Comparison of ENCODE assay signal across 20 mouse cellular contexts in the genomic region with DNA sequence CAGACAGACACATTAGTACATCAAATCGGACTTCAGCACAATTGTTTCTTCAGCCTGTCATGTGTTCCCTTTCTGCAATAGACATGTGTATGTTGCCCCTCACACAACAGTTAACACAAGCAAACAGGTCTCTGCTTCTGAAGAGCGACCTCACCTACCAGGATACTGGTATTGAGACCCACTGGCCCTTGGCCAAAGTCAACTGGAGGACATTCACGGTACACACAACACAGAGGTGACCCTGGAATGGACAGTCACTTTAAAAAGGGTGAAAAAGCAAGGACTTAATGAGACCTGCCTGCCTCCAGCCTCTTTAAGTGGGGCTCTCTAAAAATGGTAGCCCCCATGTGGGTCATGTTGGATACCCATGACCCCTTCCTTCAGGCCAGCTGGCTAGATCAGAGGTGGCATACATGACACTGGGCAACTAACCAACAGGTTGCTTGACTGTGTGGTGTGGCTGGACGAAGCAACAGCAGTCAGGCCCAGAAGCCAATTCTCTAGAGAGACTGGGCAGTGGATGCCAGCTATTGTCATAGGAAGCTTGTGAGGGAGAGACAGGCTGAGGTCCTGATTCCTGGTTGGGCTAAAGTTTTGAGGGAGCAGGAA.
DNase-seq lines count a peak whose midpoint lies in the region; ATAC-seq lines count a peak whose summit lies in the region.
"Had no signal": no experiment of that assay in that cellular context is flagged by ENCODE, and none has a peak within 500 bp of the region (broad histone marks: within the 10 kb centered on the region; RNA-seq: fewer than 3 reads in every experiment).

No protein-coding gene starts in this region.

- no peaks in the 10 kb centered on the region for H3K27me3 ChIP-seq in heart, embryonic 16.5 days (ENCODE audit: control insufficient read depth, insufficient read depth, low read length)
- 0 out of 2 replicates have a peak, but pooled peaks cover 5% of the 10 kb centered on the region for H3K27me3 ChIP-seq in limb, embryonic 10.5 days (ENCODE audit: low read depth, poor library complexity, severe bottlenecking)
- no peaks in the 10 kb centered on the region for H3K27me3 ChIP-seq in midbrain, embryonic 15.5 days (replicated peaks)
- H3K27me3 ChIP-seq: embryonic facial prominence, embryonic 12.5 days; hindbrain, embryonic 15.5 days; midbrain, embryonic 13.5 days; neural tube, embryonic 12.5 days had no signal

- ATAC-seq in heart, embryonic 16.5 days (replicated peaks; ENCODE audit: extremely low read depth, insufficient read depth, low FRiP score), result no peak
- ATAC-seq in midbrain, embryonic 15.5 days (replicated peaks), result no peak
- ATAC-seq: forebrain, postnatal 0 days; midbrain, embryonic 13.5 days had no signal

- H3K4me1 ChIP-seq in heart, embryonic 16.5 days (ENCODE audit: control insufficient read depth, insufficient read depth, low read length), result peaks cover 20% of the 10 kb centered on the region
- H3K4me1 ChIP-seq in limb, embryonic 10.5 days, result 0 out of 2 replicates have a peak, but pooled peaks cover 3% of the 10 kb centered on the region
- no peaks in the 10 kb centered on the region; the same call in 1 of the 2 replicates for H3K4me1 ChIP-seq in midbrain, embryonic 15.5 days
- H3K4me1 ChIP-seq: embryonic facial prominence, embryonic 12.5 days; midbrain, embryonic 13.5 days; neural tube, embryonic 12.5 days had no signal

- H3K27ac ChIP-seq in heart, embryonic 16.5 days (ENCODE audit: low read length), result peak overlapping the region; percentile 86
- no peak overlapping the region for H3K27ac ChIP-seq in limb, embryonic 10.5 days
- H3K27ac ChIP-seq in midbrain, embryonic 15.5 days, result no peak overlapping the region
- H3K27ac ChIP-seq: embryonic facial prominence, embryonic 12.5 days; hindbrain, embryonic 15.5 days; midbrain, embryonic 13.5 days; neural tube, embryonic 12.5 days had no signal

- WGBS in heart, embryonic 16.5 days, result 59% methylated on average over 4 of the region's 4 CpGs
- 89% methylated on average over 4 of the region's 4 CpGs for WGBS in limb, embryonic 10.5 days
- WGBS in midbrain, embryonic 15.5 days, result 79% methylated on average over 4 of the region's 4 CpGs

- H3K4me3 ChIP-seq in heart, embryonic 16.5 days (ENCODE audit: low read length), result no peak overlapping the region
- no peak overlapping the region for H3K4me3 ChIP-seq in limb, embryonic 10.5 days
- no peak overlapping the region for H3K4me3 ChIP-seq in midbrain, embryonic 15.5 days
- H3K4me3 ChIP-seq: embryonic facial prominence, embryonic 12.5 days; hindbrain, embryonic 15.5 days; midbrain, embryonic 13.5 days; neural tube, embryonic 12.5 days had no signal

- H3K9me3 ChIP-seq in heart, embryonic 16.5 days (replicated peaks; ENCODE audit: control insufficient read depth, low read length), result no peaks in the 10 kb centered on the region
- H3K9me3 ChIP-seq in limb, embryonic 10.5 days (replicated peaks), result no peaks in the 10 kb centered on the region
- no peaks in the 10 kb centered on the region for H3K9me3 ChIP-seq in midbrain, embryonic 15.5 days
- H3K9me3 ChIP-seq: embryonic facial prominence, embryonic 12.5 days; hindbrain, embryonic 15.5 days; midbrain, embryonic 13.5 days; neural tube, embryonic 12.5 days had no signal

- H3K4me2 ChIP-seq in heart, embryonic 16.5 days (ENCODE audit: low read depth, low read length), result no peak overlapping the region
- H3K4me2 ChIP-seq in midbrain, embryonic 15.5 days, result no peak overlapping the region
- H3K4me2 ChIP-seq: embryonic facial prominence, embryonic 12.5 days; hindbrain, embryonic 15.5 days; midbrain, embryonic 13.5 days; neural tube, embryonic 12.5 days had no signal

- DNase-seq in adrenal gland, postnatal 14 days, result peak; percentile 31
- no peak for DNase-seq in adrenal gland, adult (ENCODE audit: inconsistent age in 2 of 2, low spot score in 1 of 2)
- DNase-seq in MN1 (ENCODE audit: low spot score), result peak; percentile 27
- DNase-seq in heart, adult 9 months (ENCODE audit: low spot score in 2 of 2), result peak; percentile 61 to 66
- DNase-seq in limb, embryonic 10.5 days (ENCODE audit: low spot score), result no peak
- no peak for DNase-seq in thymus, adult 18-20 months
- DNase-seq: adrenal gland, adult 8-10 months; forebrain, postnatal 0 days; gastrocnemius, postnatal 25 days; kidney, adult 8-10 months; kidney, postnatal 10 days; liver; lung, adult 2 months; thymus, postnatal 36 days had no signal

- H3K9ac ChIP-seq in heart, embryonic 16.5 days (ENCODE audit: low read length), result peak overlapping the region; percentile 45
- no peak overlapping the region for H3K9ac ChIP-seq in midbrain, embryonic 15.5 days
- H3K9ac ChIP-seq: embryonic facial prominence, embryonic 12.5 days; forebrain, postnatal 0 days; hindbrain, embryonic 15.5 days; midbrain, embryonic 13.5 days; neural tube, embryonic 12.5 days had no signal

- no peaks in the 10 kb centered on the region for H3K36me3 ChIP-seq in heart, embryonic 16.5 days (ENCODE audit: control insufficient read depth, insufficient read depth)
- H3K36me3 ChIP-seq in limb, embryonic 10.5 days, result no peaks in the 10 kb centered on the region
- H3K36me3 ChIP-seq in midbrain, embryonic 15.5 days (replicated peaks), result no peaks in the 10 kb centered on the region
- H3K36me3 ChIP-seq: embryonic facial prominence, embryonic 12.5 days; hindbrain, embryonic 15.5 days; midbrain, embryonic 13.5 days; neural tube, embryonic 12.5 days had no signal

Comparison
In these comparisons a context has a peak if more than half of its experiments do, and no peak if none do; other contexts are left out.
1. DNase-seq: peak in adrenal gland, postnatal 14 days (single experiment), MN1 (single experiment) and heart, adult 9 months (2 of 2); none in adrenal gland, adult (0 of 2), limb, embryonic 10.5 days (single experiment) and thymus, adult 18-20 months (0 of 2).